Mouse (Mus musculus) gastrocnemius, adult 8-10 months (tissue): ENCODE data around the gene Jph3. TPM values are rescaled to one million over a fixed set of nuclear protein-coding genes. Genes with fewer than 3 reads are reported as not detected.
A peak's percentile ranks its signal among the peaks of the same experiment; 100 is the strongest.

Source experiments
- DNase-seq, 2 experiments: peaks; one replicate each; pipeline ENCODE4 v3.0.0; 2022; ENCODE audit warnings: low spot score in 2 of 2
- total RNA-seq, 4 experiments: library from RNA; stranded (reverse); gene quantifications; 2 replicates each; pipeline ENCODE4 v1.2.4; 2022

Jph3 gene
- total RNA-seq, 4 experiments from 2014 or later = not detected

- DNase-seq = no peak
These were observed 331 bp downstream of the Jph3 start for GRCm38 (mm10) chr8:121729754-121730153.

GRCm38 (mm10) chr8:121730170-121730569, 747 bp downstream of the Jph3 start:
- DNase-seq = no peak

- DNase-seq = no peak
These were observed 1.2 kb downstream of the Jph3 start for GRCm38 (mm10) chr8:121730646-121731045.

GRCm38 (mm10) chr8:121731060-121731459, 1.6 kb downstream of the Jph3 start:
- DNase-seq = no peak

- no peak for DNase-seq
These were observed 2.3 kb downstream of the Jph3 start for GRCm38 (mm10) chr8:121731471-121732333.

- no peak for DNase-seq
These were observed 2.9 kb downstream of the Jph3 start for GRCm38 (mm10) chr8:121732334-121732665.

GRCm38 (mm10) chr8:121734262-121734661, 4.8 kb downstream of the Jph3 start:
- DNase-seq = no peak

- DNase-seq = no peak
These were observed 6.8 kb downstream of the Jph3 start for GRCm38 (mm10) chr8:121736236-121736635.

- no peak for DNase-seq
These were observed 11.3 kb downstream of the Jph3 start for GRCm38 (mm10) chr8:121740721-121741120.

GRCm38 (mm10) chr8:121749501-121749900, 20.1 kb downstream of the Jph3 start:
- DNase-seq = no peak

GRCm38 (mm10) chr8:121750512-121750911, 21.1 kb downstream of the Jph3 start:
- DNase-seq = no peak

GRCm38 (mm10) chr8:121751407-121751806, 22.0 kb downstream of the Jph3 start:
- peak; percentile 8 to 9 for DNase-seq

- no peak for DNase-seq
These were observed 29.0 kb downstream of the Jph3 start for GRCm38 (mm10) chr8:121758470-121758869.

- DNase-seq = no peak
These were observed 31.1 kb downstream of the Jph3 start for GRCm38 (mm10) chr8:121760484-121760883.

- no peak for DNase-seq
These were observed 32.1 kb downstream of the Jph3 start for GRCm38 (mm10) chr8:121761480-121761879.

- DNase-seq = no peak
These were observed 33.7 kb downstream of the Jph3 start for GRCm38 (mm10) chr8:121762999-121763699.

- DNase-seq = no peak
These were observed 34.2 kb downstream of the Jph3 start for GRCm38 (mm10) chr8:121763700-121764013.

GRCm38 (mm10) chr8:121765594-121766138, 36.2 kb downstream of the Jph3 start:
- peak; percentile 12 to 14 for DNase-seq

GRCm38 (mm10) chr8:121769095-121769494, 39.7 kb downstream of the Jph3 start:
- no peak for DNase-seq

GRCm38 (mm10) chr8:121769621-121770020, 40.2 kb downstream of the Jph3 start:
- no peak for DNase-seq

- no peak for DNase-seq
These were observed 41.7 kb downstream of the Jph3 start for GRCm38 (mm10) chr8:121770845-121771752.

GRCm38 (mm10) chr8:121773876-121774275, 44.5 kb downstream of the Jph3 start:
- DNase-seq = no peak
